Comparison of ENCODE assay signal across 20 mouse cellular contexts in the genomic region with DNA sequence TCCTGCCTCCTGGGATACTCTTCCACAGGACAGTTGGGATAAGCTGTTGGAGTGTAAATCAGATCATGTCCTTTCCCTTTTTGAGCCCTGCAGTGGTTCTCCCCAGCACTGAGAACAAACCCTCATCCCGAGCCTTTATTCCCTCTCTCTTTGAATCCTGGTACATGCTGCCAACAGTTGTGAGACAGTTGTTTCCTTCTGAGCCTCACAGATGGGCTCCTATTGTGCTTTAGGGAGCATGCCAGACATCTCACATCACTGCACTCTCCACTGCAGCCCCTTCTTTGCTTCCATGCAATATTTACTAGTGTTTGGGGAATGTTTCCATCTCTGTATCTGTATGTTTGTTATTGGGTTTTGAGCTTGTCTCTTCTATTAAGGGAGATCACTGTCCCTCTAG. TPM values are rescaled to one million over a fixed set of nuclear protein-coding genes. Genes with fewer than 3 reads are reported as not detected.
A peak's percentile ranks its signal among the peaks of the same experiment; 100 is the strongest.
DNase-seq lines count a peak whose midpoint lies in the region; ATAC-seq and TF ChIP-seq lines count a peak whose summit lies in the region.
"Had no signal": no experiment of that assay in that cellular context is flagged by ENCODE, and none has a peak within 500 bp of the region (broad histone marks: within the 10 kb centered on the region; RNA-seq: fewer than 3 reads in every experiment).

No protein-coding gene starts in this region.

- no peak overlapping the region for H3K4me2 ChIP-seq in heart, embryonic 12.5 days
- H3K4me2 ChIP-seq in midbrain, embryonic 14.5 days (ENCODE audit: low read length): no peak overlapping the region
- no peak overlapping the region for H3K4me2 ChIP-seq in midbrain, embryonic 15.5 days
- no peak overlapping the region for H3K4me2 ChIP-seq in kidney, embryonic 16.5 days (replicated peaks; ENCODE audit: low read depth, low read length)
- H3K4me2 ChIP-seq: embryonic facial prominence, embryonic 13.5 days; forebrain, embryonic 12.5 days had no signal

- no peaks in the 10 kb centered on the region for H3K9me3 ChIP-seq in heart, embryonic 12.5 days (replicated peaks)
- no peaks in the 10 kb centered on the region for H3K9me3 ChIP-seq in midbrain, embryonic 14.5 days (ENCODE audit: control insufficient read depth, low read length)
- no peaks in the 10 kb centered on the region for H3K9me3 ChIP-seq in midbrain, embryonic 15.5 days
- H3K9me3 ChIP-seq in kidney, embryonic 16.5 days (ENCODE audit: low read length): no peaks in the 10 kb centered on the region
- H3K9me3 ChIP-seq: embryonic facial prominence, embryonic 13.5 days; forebrain, embryonic 12.5 days had no signal

- peak; percentile 52 for DNase-seq in heart, adult 11 months
- no peak for DNase-seq in midbrain, embryonic 14.5 days
- DNase-seq in brain, embryonic 14.5 days (ENCODE audit: low read depth): peak; percentile 39
- DNase-seq in yolk sac, embryonic 10.5 days (ENCODE audit: low spot score): no peak
- DNase-seq: adrenal gland, postnatal 10 days; cerebellum, adult 18-20 months; cerebellum, adult 9-11 months; cerebellum, postnatal 36 days; gastrocnemius, adult 2 months; gastrocnemius, postnatal 25 days; heart, postnatal 10 days; heart, postnatal 4 days had no signal

- H3K27me3 ChIP-seq in heart, embryonic 12.5 days (replicated peaks): no peaks in the 10 kb centered on the region
- no peaks in the 10 kb centered on the region for H3K27me3 ChIP-seq in midbrain, embryonic 14.5 days (ENCODE audit: control insufficient read depth, insufficient read depth, low read length)
- no peaks in the 10 kb centered on the region for H3K27me3 ChIP-seq in midbrain, embryonic 15.5 days (replicated peaks)
- H3K27me3 ChIP-seq in kidney, embryonic 16.5 days (ENCODE audit: insufficient read depth, low read length): no peaks in the 10 kb centered on the region
- H3K27me3 ChIP-seq: embryonic facial prominence, embryonic 13.5 days had no signal

- H3K36me3 ChIP-seq in heart, embryonic 12.5 days: no peaks in the 10 kb centered on the region
- H3K36me3 ChIP-seq in midbrain, embryonic 14.5 days (ENCODE audit: control insufficient read depth, insufficient read depth, low read length): no peaks in the 10 kb centered on the region
- no peaks in the 10 kb centered on the region for H3K36me3 ChIP-seq in midbrain, embryonic 15.5 days (replicated peaks)
- H3K36me3 ChIP-seq in kidney, embryonic 16.5 days (ENCODE audit: insufficient read depth, low read length): no peaks in the 10 kb centered on the region
- H3K36me3 ChIP-seq: embryonic facial prominence, embryonic 13.5 days; forebrain, embryonic 12.5 days had no signal

- no peak overlapping the region for H3K4me3 ChIP-seq in heart, embryonic 12.5 days
- no peak overlapping the region for H3K4me3 ChIP-seq in midbrain, embryonic 14.5 days (replicated peaks; ENCODE audit: low read depth, low read length)
- no peak overlapping the region for H3K4me3 ChIP-seq in midbrain, embryonic 15.5 days
- no peak overlapping the region for H3K4me3 ChIP-seq in kidney, embryonic 16.5 days (ENCODE audit: low read length)
- H3K4me3 ChIP-seq: embryonic facial prominence, embryonic 13.5 days; forebrain, embryonic 12.5 days; gastrocnemius, adult 2 months had no signal

- no peak overlapping the region for H3K9ac ChIP-seq in heart, embryonic 12.5 days
- H3K9ac ChIP-seq in midbrain, embryonic 14.5 days (replicated peaks; ENCODE audit: low read length): no peak overlapping the region
- H3K9ac ChIP-seq in midbrain, embryonic 15.5 days: no peak overlapping the region
- no peak overlapping the region for H3K9ac ChIP-seq in kidney, embryonic 16.5 days (replicated peaks; ENCODE audit: low read length)
- H3K9ac ChIP-seq: embryonic facial prominence, embryonic 13.5 days; forebrain, embryonic 12.5 days had no signal

- no peaks in the 10 kb centered on the region for H3K4me1 ChIP-seq in heart, embryonic 12.5 days (replicated peaks)
- peaks cover 3% of the 10 kb centered on the region; the same call in 1 of the 2 replicates for H3K4me1 ChIP-seq in midbrain, embryonic 14.5 days (ENCODE audit: control insufficient read depth, insufficient read depth, low read length)
- H3K4me1 ChIP-seq in midbrain, embryonic 15.5 days: no peaks in the 10 kb centered on the region
- no peaks in the 10 kb centered on the region for H3K4me1 ChIP-seq in kidney, embryonic 16.5 days (ENCODE audit: insufficient read depth, low read length)
- H3K4me1 ChIP-seq: forebrain, embryonic 12.5 days had no signal

- no peak for ATAC-seq in heart, embryonic 12.5 days (ENCODE audit: insufficient number of reproducible peaks, low FRiP score)
- no peak for ATAC-seq in midbrain, embryonic 14.5 days (ENCODE audit: low FRiP score, low TSS enrichment)
- no peak for ATAC-seq in midbrain, embryonic 15.5 days (replicated peaks)
- ATAC-seq in kidney, embryonic 16.5 days (ENCODE audit: low FRiP score, low TSS enrichment): no peak
- ATAC-seq: inflammation-experienced regulatory T-cells, adult 6 months had no signal

- WGBS in heart, embryonic 12.5 days: 39% methylated on average over 1 of the region's 1 CpGs
- WGBS in midbrain, embryonic 14.5 days: 29% methylated on average over 1 of the region's 1 CpGs
- WGBS in midbrain, embryonic 15.5 days: 24% methylated on average over 1 of the region's 1 CpGs
- WGBS in kidney, embryonic 16.5 days: 50% methylated on average over 1 of the region's 1 CpGs

- no peak overlapping the region for H3K27ac ChIP-seq in heart, embryonic 12.5 days (ENCODE audit: poor library complexity, severe bottlenecking)
- 0 out of 2 replicates have a peak overlapping the region, but pooled peaks have one; percentile 8 for H3K27ac ChIP-seq in midbrain, embryonic 14.5 days (replicated peaks; ENCODE audit: low read depth, low read length)
- no peak overlapping the region for H3K27ac ChIP-seq in midbrain, embryonic 15.5 days
- no peak overlapping the region for H3K27ac ChIP-seq in kidney, embryonic 16.5 days (ENCODE audit: low read length)
- H3K27ac ChIP-seq: embryonic facial prominence, embryonic 13.5 days; forebrain, embryonic 12.5 days; gastrocnemius, adult 2 months had no signal

- no peak for TF ChIP-seq POLR2A in brain, embryonic 14.5 days (IDR thresholded peaks at IDR 0.05; ENCODE audit: borderline replicate concordance, extremely low read depth, insufficient read depth, insufficient read length, poor library complexity, severe bottlenecking)

- TF ChIP-seq CTCF in brain, embryonic 14.5 days (IDR thresholded peaks at IDR 0.05; ENCODE audit: borderline replicate concordance, extremely low read depth, insufficient read depth, insufficient read length): no peak

RNA-seq across cellular contexts. Expression of a gene that starts 6.6 kb away (rescaled TPM):
- polyA plus RNA-seq in heart, embryonic 12.5 days (2016; fragmentation: Nextera tagmentation; extraction: Ambion mirVana): not detected in 2 replicates
- not detected in 2 replicates for polyA plus RNA-seq in midbrain, embryonic 14.5 days (2014; fragmentation: Nextera tagmentation; extraction: Ambion mirVana)
- polyA plus RNA-seq in midbrain, embryonic 15.5 days (2015; fragmentation: Nextera tagmentation; extraction: Ambion mirVana): not detected in 2 replicates
- 0.26 TPM in 1 of 2 replicates, not detected in the other for polyA plus RNA-seq in brain, embryonic 14.5 days (2012; rRNA removed)
- polyA plus RNA-seq in kidney, embryonic 16.5 days (2015; fragmentation: Nextera tagmentation; extraction: Ambion mirVana): not detected in 2 replicates
- polyA plus RNA-seq: C2C12; forebrain, embryonic 12.5 days; heart, embryonic 14.5 days had no signal

RNA-seq across cellular contexts. Expression of a gene that starts 58.2 kb away (rescaled TPM):
- 1.3 TPM in 2 replicates for polyA plus RNA-seq in heart, embryonic 12.5 days (2016; fragmentation: Nextera tagmentation; extraction: Ambion mirVana)
- 1.2 and 1.9 TPM in 2 replicates for polyA plus RNA-seq in midbrain, embryonic 14.5 days (2014; fragmentation: Nextera tagmentation; extraction: Ambion mirVana)
- 2.6 and 4.0 TPM in 2 replicates for polyA plus RNA-seq in midbrain, embryonic 15.5 days (2015; fragmentation: Nextera tagmentation; extraction: Ambion mirVana)
- polyA plus RNA-seq in brain, embryonic 14.5 days (2012; rRNA removed): 1.5 and 2.1 TPM in 2 replicates
- 2.5 TPM in 2 replicates for polyA plus RNA-seq in kidney, embryonic 16.5 days (2015; fragmentation: Nextera tagmentation; extraction: Ambion mirVana)
- polyA plus RNA-seq: C2C12 had no signal

Comparison
In these comparisons a context has a peak if more than half of its experiments do, and no peak if none do; other contexts are left out.
1. DNase-seq: peak in heart, adult 11 months (single experiment) and brain, embryonic 14.5 days (single experiment); none in midbrain, embryonic 14.5 days (single experiment) and yolk sac, embryonic 10.5 days (single experiment).